Mouse (Mus musculus): ENCODE measurements around the gene Kcnc1. TPM values are rescaled to one million over a fixed set of nuclear protein-coding genes. Genes with fewer than 3 reads are reported as not detected.

The Kcnc1 gene
- polyA plus RNA-seq, 1 experiment from 2014 or later = 0.37 TPM

DNA sequence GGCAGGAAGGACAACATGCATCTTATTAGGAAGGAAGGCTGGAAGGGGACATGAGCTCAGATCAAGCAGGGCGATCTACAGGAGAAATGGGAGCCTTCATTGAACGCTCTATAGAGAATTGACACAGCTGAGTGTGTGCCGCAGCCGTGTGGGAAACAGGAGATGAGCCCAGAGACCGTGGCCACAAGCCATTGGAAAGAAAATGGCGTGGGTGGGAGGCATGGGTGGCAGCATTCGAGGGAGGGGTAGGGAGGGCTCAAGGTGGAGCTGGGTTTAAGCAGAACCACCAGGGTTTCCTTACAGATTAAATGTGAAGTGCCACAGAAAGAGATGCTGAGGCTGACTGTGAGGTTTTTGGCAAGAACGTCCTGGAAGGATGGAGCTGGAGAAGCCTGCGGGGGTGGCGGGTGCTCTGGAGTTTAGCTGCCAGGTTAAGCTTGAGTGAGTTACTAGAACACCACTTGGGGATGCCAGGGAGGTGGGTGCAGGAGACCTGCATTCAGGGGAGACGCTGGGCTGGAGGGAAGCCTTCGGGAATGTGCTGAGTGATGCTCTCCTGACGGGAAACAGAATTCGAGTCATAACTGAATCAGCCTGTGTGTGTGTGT lies 19.6 kb downstream of the Kcnc1 start:
- 82% methylated on average over 14 of the region's 14 CpGs for WGBS

DNA sequence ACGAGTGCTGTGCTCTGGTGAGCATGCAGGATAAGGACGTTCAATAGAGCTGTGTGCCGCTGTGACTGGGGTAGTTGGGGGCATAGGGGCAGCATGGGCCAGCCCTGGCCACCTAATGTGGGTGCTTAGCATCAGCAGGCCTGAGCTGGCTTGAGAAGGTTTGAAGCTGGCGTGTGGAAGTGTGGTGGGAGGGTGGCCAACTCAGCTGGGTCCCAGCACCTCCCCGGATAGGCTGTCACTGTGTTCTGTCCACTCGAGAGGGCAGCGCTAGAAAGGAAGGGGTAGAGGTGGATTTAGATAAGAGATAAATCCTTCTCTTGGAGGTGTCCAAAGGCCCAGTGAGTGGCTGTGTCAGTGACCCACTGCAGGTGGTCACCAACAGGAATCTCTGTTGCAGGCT lies 21.2 kb downstream of the Kcnc1 start:
- 82% methylated on average over 7 of the region's 7 CpGs for WGBS
- H3K36me3 ChIP-seq = no peaks in the 10 kb centered on the region
- DNase-seq (ENCODE audit: low spot score) = no peak

More for the DNA sequence above, 19.6 kb downstream of the Kcnc1 start:
- H3K27me3 ChIP-seq (ENCODE audit: low read depth, poor library complexity, severe bottlenecking) = 0 out of 2 replicates have a peak, but pooled peaks cover 6% of the 10 kb centered on the region
- DNase-seq (ENCODE audit: low spot score) = no peak
- peak overlapping the region; percentile 17; the same call in 1 of the 2 replicates for H3K27ac ChIP-seq (replicated peaks)
- no peaks in the 10 kb centered on the region for H3K9me3 ChIP-seq (replicated peaks)
- H3K4me3 ChIP-seq = no peak overlapping the region
- no peaks in the 10 kb centered on the region for H3K36me3 ChIP-seq
- H3K4me1 ChIP-seq = peaks cover 8% of the 10 kb centered on the region

GRCm38 (mm10) chr7:46418102-46418622 lies 21.9 kb downstream of the Kcnc1 start:
- no peaks in the 10 kb centered on the region for H3K36me3 ChIP-seq
- no peak overlapping the region for H3K4me3 ChIP-seq
- 0 out of 2 replicates have a peak overlapping the region, but pooled peaks have one; percentile 49 for H3K27ac ChIP-seq (replicated peaks)
- WGBS = 79% methylated on average over 16 of the region's 16 CpGs
- H3K9me3 ChIP-seq (replicated peaks) = no peaks in the 10 kb centered on the region
- peaks cover 30% of the 10 kb centered on the region for H3K4me1 ChIP-seq
- H3K27me3 ChIP-seq (ENCODE audit: low read depth, poor library complexity, severe bottlenecking) = 0 out of 2 replicates have a peak, but pooled peaks cover 6% of the 10 kb centered on the region
- DNase-seq (ENCODE audit: low spot score) = peak; percentile 15

More for the DNA sequence above, 21.2 kb downstream of the Kcnc1 start:
- Histone ChIP-seq H3K27ac (replicated peaks) (no peak overlapping the region), H3K4me1 (peaks cover 23% of the 10 kb centered on the region), H3K9me3 (replicated peaks) (no peaks in the 10 kb centered on the region), H3K27me3 (ENCODE audit: low read depth, poor library complexity, severe bottlenecking) (0 out of 2 replicates have a peak, but pooled peaks cover 6% of the 10 kb centered on the region), H3K4me3 (no peak overlapping the region)

- Histone ChIP-seq H3K27ac (replicated peaks) (peak overlapping the region; percentile 67), H3K4me1 (peaks cover 37% of the 10 kb centered on the region), H3K27me3 (ENCODE audit: low read depth, poor library complexity, severe bottlenecking) (0 out of 2 replicates have a peak, but pooled peaks cover 6% of the 10 kb centered on the region), H3K9me3 (replicated peaks) (no peaks in the 10 kb centered on the region), H3K4me3 (no peak overlapping the region), H3K36me3 (no peaks in the 10 kb centered on the region)
- DNase-seq (ENCODE audit: low spot score) = no peak
- 62% methylated on average over 5 of the region's 5 CpGs for WGBS
These were observed 25.2 kb downstream of the Kcnc1 start for GRCm38 (mm10) chr7:46421535-46421934.

DNA sequence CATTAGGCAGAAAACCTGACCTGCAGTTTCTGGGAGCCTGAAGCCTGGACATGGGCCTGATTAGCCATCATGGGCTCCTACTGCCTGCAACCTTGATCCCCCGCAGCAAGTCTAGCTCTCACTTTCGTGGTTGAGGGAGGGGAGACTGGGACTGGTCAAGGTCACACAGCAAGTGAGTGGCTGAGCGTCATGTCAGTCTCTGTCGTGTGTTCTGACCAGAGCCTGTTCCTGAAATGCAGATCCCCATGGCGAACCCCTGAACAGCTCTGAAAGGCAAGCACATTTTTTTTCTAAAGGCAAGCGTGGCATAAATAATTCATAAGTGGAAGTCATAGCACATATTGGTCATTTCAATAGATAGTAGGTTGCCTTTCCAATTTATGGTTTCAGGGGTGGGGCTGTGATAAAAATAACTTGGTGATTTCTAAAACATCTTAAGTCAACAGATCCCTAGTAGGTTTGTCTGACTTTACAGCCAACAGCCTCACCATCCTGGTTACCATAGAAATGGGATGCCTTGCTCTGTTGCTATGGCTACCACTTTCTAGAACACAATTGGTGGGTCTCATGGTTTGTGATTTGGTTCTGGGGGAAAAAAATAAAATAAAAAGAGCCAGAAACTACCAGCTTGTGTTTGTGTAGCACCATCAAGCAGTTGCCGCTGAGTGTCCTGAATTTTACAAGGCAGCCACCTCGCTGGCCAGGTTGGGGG lies 25.9 kb downstream of the Kcnc1 start:
- Histone ChIP-seq H3K27ac (replicated peaks) (peak overlapping the region; percentile 67), H3K36me3 (no peaks in the 10 kb centered on the region), H3K27me3 (ENCODE audit: low read depth, poor library complexity, severe bottlenecking) (0 out of 2 replicates have a peak, but pooled peaks cover 6% of the 10 kb centered on the region), H3K9me3 (replicated peaks) (no peaks in the 10 kb centered on the region), H3K4me1 (peaks cover 37% of the 10 kb centered on the region), H3K4me3 (no peak overlapping the region)
- 61% methylated on average over 8 of the region's 8 CpGs for WGBS
- peak; percentile 21 for DNase-seq (ENCODE audit: low spot score)

GRCm38 (mm10) chr7:46422764-46423412 lies 26.6 kb downstream of the Kcnc1 start:
- H3K27me3 ChIP-seq (ENCODE audit: low read depth, poor library complexity, severe bottlenecking) = 0 out of 2 replicates have a peak, but pooled peaks cover 6% of the 10 kb centered on the region
- H3K4me1 ChIP-seq = peaks cover 41% of the 10 kb centered on the region
- DNase-seq (ENCODE audit: low spot score) = peak; percentile 79
- no peak overlapping the region for H3K4me3 ChIP-seq
- no peaks in the 10 kb centered on the region for H3K36me3 ChIP-seq
- no peaks in the 10 kb centered on the region for H3K9me3 ChIP-seq (replicated peaks)
- H3K27ac ChIP-seq (replicated peaks) = peak overlapping the region; percentile 65
- 53% methylated on average over 18 of the region's 18 CpGs for WGBS

DNA sequence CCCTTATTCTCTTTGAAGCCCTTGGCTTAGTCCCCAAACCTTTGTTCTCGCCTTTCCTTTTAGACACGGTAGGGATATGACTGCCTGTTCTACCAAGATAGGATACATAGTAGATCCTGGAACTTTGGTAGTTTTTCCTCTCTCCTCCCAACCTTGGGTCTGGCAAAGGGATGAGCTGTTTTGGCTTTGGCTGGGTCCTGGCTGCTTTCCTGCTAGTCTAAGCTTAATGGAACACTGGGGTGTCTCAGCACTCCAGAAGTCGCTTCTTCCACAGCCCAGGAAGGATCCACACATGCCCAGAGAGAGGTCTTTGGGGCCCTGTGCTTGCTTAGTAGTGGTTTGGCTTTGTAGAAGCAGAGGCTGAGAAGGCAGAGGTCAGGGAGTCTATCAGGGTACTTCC lies 27.7 kb downstream of the Kcnc1 start:
- H3K27me3 ChIP-seq (ENCODE audit: low read depth, poor library complexity, severe bottlenecking) = 0 out of 2 replicates have a peak, but pooled peaks cover 6% of the 10 kb centered on the region
- H3K27ac ChIP-seq (replicated peaks) = peak overlapping the region; percentile 30; the same call in 1 of the 2 replicates
- 74% methylated on average over 3 of the region's 3 CpGs for WGBS
- peaks cover 36% of the 10 kb centered on the region for H3K4me1 ChIP-seq
- no peaks in the 10 kb centered on the region for H3K9me3 ChIP-seq (replicated peaks)
- no peak for DNase-seq (ENCODE audit: low spot score)
- H3K36me3 ChIP-seq = no peaks in the 10 kb centered on the region
- no peak overlapping the region for H3K4me3 ChIP-seq

DNA sequence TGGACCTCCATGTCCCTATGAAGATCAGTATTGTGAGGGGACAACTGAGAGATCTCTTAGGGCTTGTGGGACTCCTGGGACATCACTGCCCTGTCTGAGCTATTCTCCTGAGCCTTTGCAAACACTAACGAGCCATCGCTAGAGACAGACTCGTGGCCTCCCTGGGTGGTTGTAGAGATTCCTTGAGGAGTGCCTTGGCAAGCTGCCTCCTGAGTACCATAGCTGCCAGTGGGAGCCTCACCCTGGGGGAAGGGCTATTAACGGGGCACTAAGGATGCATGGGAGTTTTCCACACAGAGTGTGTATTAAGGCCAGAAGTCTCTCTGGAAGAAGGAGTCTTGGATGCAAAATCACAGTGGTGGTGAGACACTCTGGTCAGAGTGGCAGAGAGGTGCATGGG lies 28.7 kb downstream of the Kcnc1 start:
- no peak overlapping the region for H3K27ac ChIP-seq (replicated peaks)
- no peak for DNase-seq (ENCODE audit: low spot score)

GRCm38 (mm10) chr7:46433874-46434273 lies 37.6 kb downstream of the Kcnc1 start:
- Histone ChIP-seq H3K4me3 (no peak overlapping the region), H3K4me1 (peaks cover 9% of the 10 kb centered on the region), H3K9me3 (replicated peaks) (no peaks in the 10 kb centered on the region), H3K27ac (replicated peaks) (peak overlapping the region; percentile 70), H3K36me3 (no peaks in the 10 kb centered on the region), H3K27me3 (ENCODE audit: low read depth, poor library complexity, severe bottlenecking) (0 out of 2 replicates have a peak, but pooled peaks cover 5% of the 10 kb centered on the region)
- peak; percentile 16 for DNase-seq (ENCODE audit: low spot score)
- 77% methylated on average over 5 of the region's 5 CpGs for WGBS

More for the DNA sequence above, 28.7 kb downstream of the Kcnc1 start:
- Histone ChIP-seq H3K9me3 (replicated peaks) (no peaks in the 10 kb centered on the region), H3K27me3 (ENCODE audit: low read depth, poor library complexity, severe bottlenecking) (0 out of 2 replicates have a peak, but pooled peaks cover 6% of the 10 kb centered on the region), H3K4me3 (no peak overlapping the region), H3K36me3 (no peaks in the 10 kb centered on the region), H3K4me1 (peaks cover 36% of the 10 kb centered on the region)
- 81% methylated on average over 4 of the region's 4 CpGs for WGBS

GRCm38 (mm10) chr7:46435833-46436232 lies 39.5 kb downstream of the Kcnc1 start:
- Histone ChIP-seq H3K4me3 (no peak overlapping the region), H3K4me1 (peaks cover 9% of the 10 kb centered on the region), H3K36me3 (no peaks in the 10 kb centered on the region), H3K27ac (replicated peaks) (no peak overlapping the region), H3K9me3 (replicated peaks) (no peaks in the 10 kb centered on the region), H3K27me3 (ENCODE audit: low read depth, poor library complexity, severe bottlenecking) (0 out of 2 replicates have a peak, but pooled peaks cover 5% of the 10 kb centered on the region)
- DNase-seq (ENCODE audit: low spot score) = no peak
- WGBS = 92% methylated on average over 5 of the region's 5 CpGs

- H3K9me3 ChIP-seq (replicated peaks) = no peaks in the 10 kb centered on the region
- H3K27me3 ChIP-seq (ENCODE audit: low read depth, poor library complexity, severe bottlenecking) = no peaks in the 10 kb centered on the region
- peaks cover 12% of the 10 kb centered on the region for H3K4me1 ChIP-seq
- no peak for DNase-seq (ENCODE audit: low spot score)
- 82% methylated on average over 9 of the region's 9 CpGs for WGBS
- no peak overlapping the region for H3K4me3 ChIP-seq
- H3K36me3 ChIP-seq = no peaks in the 10 kb centered on the region
- no peak overlapping the region for H3K27ac ChIP-seq (replicated peaks)
These were observed 42.3 kb downstream of the Kcnc1 start for GRCm38 (mm10) chr7:46438537-46439141.

GRCm38 (mm10) chr7:46443163-46443562 lies 46.9 kb downstream of the Kcnc1 start:
- peaks cover 9% of the 10 kb centered on the region; the same call in 1 of the 2 replicates for H3K4me1 ChIP-seq
- DNase-seq (ENCODE audit: low spot score) = no peak
- H3K27ac ChIP-seq (replicated peaks) = no peak overlapping the region
- no peak overlapping the region for H3K4me3 ChIP-seq
- no peaks in the 10 kb centered on the region for H3K27me3 ChIP-seq (ENCODE audit: low read depth, poor library complexity, severe bottlenecking)
- WGBS = 88% methylated on average over 10 of the region's 10 CpGs
- no peaks in the 10 kb centered on the region for H3K9me3 ChIP-seq (replicated peaks)
- no peaks in the 10 kb centered on the region for H3K36me3 ChIP-seq

Measured in midbrain, embryonic 10.5 days (tissue).